Mouse (Mus musculus) thymus, postnatal 0 days (tissue): Measurements from ENCODE around the gene Aqp3. TPM values are rescaled to one million over a fixed set of nuclear protein-coding genes. Genes with fewer than 3 reads are reported as not detected.
"Not testable (repeated sequence)": the region's sequence is repeated elsewhere in the genome, so short reads cannot be mapped to it uniquely, and the experiment has no call there.

Experiments used
- DNase-seq: peaks from one replicate; pipeline ENCODE4 v3.0.0-alpha.2; 2015; ENCODE audit warnings: low spot score
- polyA plus RNA-seq: library from polyadenylated mRNA; unstranded; fragments of >200 nt; fragmentation: Nextera tagmentation; extraction: Ambion mirVana; gene quantifications from 2 replicates; pipeline ENCODE4 v1.2.1, GENCODE M21; 2015

Gene Aqp3
- polyA plus RNA-seq, 1 experiment from 2014 or later: 9.1 TPM

DNA sequence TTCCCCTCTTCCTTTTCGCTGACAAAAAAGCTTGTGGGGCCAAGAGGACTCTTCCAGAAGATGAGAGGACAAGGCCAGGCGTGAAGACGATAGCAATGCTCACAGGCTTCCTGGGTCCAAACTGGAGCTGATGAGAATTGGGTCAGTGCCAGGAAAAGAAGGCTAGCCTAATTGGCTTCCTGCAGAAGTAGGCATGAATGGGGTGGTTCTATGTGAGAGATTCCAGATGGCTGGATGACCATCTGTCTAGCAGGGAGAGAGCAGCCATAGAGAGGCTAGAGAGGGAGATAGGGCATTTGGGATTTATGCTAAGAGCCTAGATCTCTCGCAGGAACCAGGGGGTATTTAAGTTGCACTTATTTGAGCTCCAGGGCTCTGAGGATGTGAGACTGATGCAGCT, 9.5 kb upstream of the Aqp3 start:
- no peak for DNase-seq

DNA sequence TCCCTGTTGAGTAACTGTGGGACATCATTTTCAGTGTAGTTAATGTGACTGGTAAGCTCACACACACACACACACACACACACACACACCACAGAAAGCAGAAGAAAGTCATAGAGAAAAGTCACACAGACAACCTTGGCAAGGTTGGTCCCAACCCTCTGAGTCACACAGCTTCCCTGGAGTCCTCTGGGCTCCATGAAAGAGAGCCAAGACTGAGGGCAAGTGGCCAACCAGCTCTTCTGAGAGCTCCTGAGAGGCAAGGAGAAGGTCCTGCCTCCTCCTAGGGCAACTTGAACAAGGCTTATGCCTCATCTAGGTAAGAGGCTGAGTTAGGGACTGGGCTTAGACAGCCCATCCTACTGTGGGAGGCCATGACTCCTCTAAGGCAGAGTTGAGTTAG, 4.9 kb upstream of the Aqp3 start:
- DNase-seq: no peak

DNA sequence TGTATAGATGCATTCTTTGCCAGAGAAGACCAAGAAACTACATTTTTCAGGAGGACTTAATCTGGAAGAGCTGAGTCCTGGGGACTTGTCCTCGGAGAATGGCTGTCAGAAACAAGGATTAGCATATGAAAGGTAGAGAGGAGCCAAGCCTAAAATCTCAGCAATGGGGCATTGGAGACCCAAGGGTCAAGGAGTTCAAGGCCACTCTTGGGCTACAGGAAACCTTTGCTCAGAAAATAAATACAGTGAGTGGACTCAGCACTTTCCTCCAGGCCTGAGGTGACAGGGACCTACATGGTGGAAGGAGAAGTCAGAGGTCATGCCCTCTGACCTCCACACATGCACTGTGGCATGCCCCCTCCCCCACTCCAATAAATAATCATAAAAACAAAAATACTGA, 3.0 kb upstream of the Aqp3 start:
- DNase-seq: no peak

DNA sequence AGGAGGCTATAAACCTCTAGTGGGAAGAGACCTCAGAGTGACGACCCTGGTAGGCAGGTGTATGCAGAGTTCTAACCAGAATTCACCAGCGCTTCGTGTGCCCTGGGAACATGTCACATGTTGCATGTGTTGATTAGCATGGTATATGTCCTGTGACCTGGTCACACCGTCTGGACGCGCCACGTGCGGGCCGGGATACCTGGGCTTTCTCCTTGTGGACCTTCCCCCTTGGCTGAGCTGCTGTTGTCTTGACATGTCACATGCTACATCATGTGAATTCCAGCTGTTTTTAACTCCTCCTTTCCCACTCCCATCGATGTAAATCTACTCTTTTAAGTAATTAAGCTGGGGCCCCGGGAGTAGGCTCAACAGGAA, 581 bp upstream of the Aqp3 start:
- no peak for DNase-seq

DNA sequence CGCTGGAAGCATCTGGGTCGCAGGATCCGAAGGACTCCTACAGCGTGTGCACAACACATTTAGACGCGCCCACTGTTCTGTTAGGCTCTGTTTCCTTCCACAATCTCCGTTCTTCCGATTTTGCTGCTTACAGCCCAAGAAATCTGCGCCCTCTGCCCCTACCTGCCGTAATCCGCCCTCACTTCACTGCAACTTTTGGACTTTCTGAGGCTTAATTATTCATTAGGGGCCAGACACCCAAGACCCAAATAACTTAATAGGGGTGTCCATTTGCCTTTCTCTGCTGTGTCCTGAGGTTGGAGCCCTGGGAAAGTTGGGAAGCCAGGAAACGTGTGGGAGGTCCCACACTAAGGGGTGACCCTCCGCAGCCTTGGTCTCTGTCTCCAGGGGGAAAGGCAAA, 602 bp downstream of the Aqp3 start:
- DNase-seq: no peak

DNA sequence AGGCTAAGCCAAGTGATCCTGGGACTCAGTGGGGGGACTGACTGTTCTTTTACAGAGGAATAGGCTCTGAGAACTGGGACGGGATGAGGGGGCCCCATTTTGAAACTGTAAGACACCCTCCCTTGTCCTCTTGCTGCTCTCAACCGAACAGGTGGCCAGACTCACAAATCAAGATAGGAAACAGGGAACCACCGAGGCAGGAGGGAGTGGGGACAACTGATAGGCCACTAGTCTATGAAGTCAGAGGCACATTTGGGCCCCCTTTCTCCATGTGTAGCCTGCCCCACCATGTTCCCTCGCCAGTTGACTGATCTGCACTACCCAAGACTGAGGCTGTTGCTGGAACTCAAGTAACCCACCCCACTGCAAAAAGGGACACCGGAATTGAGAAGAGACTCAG, 1.2 kb downstream of the Aqp3 start:
- DNase-seq: no peak

DNA sequence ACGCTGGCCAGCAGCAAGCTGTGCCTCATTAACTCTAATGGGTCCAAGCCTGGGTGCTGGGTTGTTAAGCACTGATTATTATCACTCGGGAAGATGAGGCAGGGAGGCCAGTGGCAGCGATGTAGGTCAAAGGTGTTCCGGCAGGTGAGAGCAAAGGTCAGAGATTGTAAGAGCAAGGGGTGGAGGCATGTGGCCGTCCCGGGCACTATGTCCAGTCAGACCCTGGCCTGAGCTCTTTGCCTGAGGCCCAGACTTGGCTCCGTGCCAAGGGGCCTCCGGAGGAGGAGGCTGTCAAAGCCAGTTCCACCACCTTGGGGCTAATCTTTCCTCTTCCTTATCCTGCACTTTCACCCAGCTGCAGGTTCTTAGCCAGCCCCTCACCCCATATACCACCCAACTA, 1.8 kb downstream of the Aqp3 start:
- no peak for DNase-seq

DNA sequence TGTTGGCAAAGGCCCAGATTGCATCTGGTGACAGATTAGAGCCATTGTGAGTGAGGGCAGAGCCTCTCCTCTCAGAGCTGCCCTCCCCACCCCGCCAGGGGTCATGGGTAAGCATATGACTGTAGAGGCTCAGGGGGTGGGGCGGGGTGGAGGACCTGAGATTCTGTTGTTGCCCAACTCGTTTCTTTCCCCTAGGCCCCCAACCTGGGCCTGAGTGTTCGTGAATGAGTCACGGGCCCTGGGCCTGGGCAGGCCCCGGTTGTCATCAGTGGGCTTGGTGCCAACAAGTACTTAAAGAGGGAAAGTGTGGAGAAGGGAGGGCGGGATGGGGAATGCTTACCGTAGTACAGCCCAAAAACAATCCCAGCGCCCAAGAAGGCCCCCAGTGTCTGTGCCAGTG, 3.6 kb downstream of the Aqp3 start:
- DNase-seq: no peak

DNA sequence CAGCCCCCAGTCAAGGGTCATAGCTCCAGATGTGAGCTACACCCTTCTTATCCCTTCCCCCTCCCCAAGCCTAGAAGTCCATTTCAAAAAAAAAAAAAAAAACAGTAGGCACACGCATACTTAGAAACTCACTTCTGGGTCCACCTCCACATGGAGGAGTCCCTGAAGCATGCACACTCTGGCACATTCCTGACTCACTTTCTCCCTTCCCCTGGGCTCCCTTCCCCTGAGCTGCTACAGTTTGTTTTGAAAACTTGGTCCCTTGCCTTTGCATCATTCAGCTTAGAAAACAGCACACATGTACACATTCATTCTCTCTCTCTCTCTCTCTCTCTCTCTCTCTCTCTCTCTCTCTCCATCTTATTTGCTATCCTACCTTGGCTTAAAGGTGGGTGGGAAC, 5.0 kb downstream of the Aqp3 start:
- DNase-seq: no peak

DNA sequence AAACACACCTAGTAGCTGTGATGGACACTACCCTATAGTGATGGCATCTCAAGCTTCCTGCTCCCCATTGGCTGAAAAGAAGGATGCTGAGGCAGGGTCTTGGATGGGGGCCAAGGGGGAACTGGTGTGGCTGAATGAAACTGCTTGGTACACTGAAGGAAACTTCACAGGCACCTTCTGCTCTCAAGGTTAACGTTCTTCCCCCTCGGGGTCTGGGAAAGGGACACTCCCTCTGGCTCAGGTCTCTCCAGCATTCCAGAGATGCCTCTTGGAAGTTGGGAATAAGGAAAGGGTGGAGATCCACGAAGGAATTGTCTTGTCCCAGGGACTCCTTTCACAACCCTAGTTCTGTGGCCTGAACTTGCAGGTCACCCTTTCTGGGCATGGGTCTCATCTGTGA, 6.6 kb downstream of the Aqp3 start:
- DNase-seq: no peak

DNA sequence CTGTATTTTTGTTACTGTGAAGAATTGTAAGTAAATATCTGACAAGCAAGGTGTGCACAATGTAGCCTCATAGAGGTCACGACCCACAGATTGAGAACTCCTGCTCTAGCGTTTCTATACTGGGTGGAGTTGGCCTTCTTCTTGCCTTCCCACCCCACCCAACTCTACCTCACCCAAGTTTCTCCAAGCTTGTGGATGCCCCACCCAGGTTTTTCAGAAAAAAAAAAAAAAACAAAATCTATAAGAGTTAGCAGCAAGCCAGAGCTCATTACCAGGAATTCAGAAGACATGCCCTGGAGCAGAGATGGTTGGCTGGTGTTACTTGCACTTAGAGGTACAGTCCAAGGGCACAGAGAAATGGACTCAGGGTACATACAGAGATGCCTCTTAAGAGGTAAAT, 8.3 kb downstream of the Aqp3 start:
- DNase-seq: no peak

DNA sequence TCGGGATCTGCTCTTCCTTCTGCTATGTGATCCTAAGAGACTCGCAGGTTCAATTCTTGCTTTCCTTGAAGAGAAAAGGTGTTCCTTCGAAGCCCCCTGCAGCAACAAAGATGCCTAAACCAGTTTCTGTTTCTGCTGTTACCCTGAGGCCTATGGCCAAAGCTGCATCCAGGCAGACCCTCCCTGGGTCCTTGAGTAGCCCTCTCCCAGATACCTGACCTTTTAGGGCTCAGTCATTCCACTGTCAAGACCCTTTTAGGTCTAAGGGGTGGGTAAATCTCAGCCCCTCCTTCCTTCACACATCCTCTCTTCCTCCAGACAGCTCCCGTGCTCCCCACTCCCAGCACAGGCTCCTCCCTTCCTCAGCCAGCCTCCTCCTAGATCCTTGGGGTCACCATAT, 8.8 kb downstream of the Aqp3 start:
- no peak for DNase-seq

DNA sequence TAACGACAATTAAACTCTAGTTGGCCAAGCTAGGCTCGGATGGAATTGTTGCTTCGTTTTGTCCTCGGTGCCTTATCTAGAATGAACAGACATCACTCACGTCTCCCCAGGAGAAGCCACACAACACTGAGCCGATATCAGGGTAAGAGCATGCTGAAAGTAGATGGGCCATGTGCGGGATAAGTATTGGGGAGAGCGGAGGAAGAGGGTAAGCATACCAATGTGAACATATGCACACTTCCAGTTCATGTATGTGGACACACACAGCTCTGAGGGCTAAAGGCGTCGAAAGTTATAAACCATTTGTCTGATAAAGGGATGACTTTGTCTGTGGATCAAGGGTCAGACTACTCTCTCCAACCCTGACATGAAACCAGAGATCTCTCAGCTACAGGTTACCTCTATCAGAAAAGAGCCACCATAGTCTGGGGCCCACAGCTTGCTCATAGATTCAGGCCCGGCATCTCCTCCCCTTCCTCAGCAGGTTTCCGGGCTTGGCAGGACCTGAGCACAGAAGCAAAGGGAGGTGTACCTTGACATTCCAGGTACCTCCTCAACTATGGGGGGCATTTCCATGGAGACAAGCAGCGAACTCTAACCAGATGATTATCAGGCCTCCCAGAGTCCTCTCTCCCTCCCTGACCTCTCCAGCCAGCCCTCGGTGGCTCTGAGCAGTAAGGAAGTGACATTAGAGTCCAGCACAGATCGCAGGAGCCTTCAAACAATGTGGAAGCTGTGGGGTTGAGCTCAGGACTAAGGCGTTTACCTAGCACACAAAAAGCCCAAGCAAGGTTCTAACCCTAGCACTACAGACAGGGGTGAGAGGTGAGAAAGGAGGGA, 10.3 kb downstream of the Aqp3 start:
- DNase-seq: no peak

DNA sequence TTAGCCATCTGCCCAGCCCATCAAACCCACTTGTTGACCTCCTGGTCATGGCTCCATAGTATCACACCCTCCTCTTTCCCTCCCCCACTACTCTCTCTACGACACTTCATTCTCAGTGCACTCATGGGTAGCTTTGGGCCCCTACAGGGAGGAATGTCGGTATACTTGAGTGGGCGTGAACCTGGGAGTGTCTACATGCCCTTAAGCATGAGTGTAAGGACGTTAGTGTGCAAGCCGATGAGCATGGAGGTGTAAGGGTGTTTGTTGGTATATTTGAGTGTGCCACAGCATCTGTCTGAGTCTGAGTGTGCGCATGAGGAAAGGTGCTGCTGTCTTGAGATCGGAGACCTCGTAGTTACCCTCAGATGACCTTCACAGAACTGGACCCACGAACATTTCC, 11.0 kb downstream of the Aqp3 start:
- no peak for DNase-seq

DNA sequence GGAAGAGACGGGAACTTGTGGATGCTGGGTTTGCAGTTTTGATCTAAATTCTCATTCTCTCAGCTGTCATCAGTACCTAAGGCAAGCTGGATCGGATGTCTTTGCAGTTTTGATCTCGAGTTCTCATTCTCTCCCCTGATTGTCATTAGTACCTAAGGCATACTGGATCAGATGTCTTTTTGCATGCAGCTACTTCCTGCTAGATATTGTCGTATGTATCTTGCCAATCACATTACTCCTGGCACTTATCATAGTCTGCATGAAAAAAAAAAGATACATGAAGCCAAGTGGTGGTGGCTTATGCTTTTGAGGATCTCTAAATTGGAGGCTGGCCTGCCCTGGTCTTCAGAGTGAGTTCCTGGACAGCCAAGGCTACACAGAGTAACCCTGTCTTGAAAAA, 13.2 kb downstream of the Aqp3 start:
- no peak for DNase-seq

DNA sequence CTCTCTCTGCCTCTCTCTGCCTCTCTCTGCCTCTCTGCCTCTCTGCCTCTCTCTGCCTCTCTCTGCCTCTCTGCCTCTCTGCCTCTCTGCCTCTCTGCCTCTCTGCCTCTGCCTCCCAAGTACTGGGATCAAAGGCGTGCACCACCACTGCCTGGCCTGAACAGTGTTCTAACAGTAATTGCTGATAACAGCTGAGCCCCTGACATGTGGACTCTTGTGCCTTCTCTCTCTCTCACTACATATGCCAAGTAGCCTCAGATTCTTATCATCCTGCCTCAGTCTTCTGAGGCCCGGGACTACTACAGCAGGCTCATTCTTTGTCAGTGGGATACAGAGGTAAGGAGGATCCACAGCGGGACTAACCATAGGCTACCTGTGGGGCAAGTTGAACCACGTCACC, 15.2 kb downstream of the Aqp3 start:
- not testable (repeated sequence) for DNase-seq

DNA sequence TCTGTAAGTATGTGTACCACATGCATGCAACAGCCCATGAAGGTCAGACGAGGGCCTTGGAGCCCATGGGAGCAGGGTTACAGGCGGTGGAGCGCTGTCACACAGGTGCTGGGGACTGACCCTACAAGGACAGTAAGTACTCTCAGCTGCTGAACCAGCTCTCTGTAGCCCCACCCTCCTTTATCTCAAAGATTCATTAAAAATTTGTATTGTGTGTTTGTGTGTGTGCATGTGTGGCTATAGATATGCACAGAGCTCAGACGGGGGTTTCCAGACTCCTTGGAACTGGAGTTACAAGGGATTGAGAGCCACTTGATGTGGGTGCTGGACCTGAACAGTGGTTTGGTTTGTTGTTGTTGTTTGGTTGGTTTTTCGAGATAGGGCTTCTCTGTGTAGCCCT, 16.2 kb downstream of the Aqp3 start:
- DNase-seq: no peak

DNA sequence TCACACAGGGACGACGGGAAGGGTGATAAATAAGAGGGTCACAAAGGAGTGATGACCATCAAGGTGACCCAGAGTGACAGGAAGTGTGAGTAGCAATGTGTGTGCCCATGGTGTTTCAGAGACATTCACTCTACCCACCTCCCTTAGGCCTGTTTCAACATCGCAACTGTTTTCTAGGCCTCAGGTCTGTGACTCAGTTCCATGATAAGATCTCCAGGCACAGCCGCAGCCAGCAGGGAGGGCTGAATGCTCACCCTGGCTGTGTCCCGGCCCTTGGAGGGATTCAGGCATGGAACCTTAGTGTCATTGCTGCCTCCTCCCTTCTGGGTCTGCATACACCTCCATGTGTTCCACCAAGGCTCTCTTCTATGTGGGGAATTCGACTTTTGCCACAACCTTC, 19.3 kb downstream of the Aqp3 start:
- no peak for DNase-seq

DNA sequence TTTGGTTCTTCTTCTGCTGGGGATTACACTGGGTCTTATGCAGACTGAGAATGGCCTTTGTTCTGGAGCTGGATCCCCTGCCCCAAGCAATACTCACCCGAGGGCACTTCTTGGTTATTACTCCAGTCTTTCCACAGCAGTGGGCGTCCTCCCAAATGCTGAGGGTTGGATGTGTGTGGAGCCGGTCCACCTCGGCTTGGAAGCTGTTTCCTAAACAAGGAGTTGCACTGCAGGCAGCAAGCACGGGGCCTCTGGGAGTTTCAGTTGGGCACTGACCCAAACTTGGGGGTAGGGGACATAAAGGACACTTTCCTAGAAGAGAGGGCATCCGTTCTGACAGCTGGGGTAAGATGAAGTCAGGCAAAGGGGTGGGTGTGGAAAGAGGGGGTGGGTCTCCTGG, 23.5 kb downstream of the Aqp3 start:
- no peak for DNase-seq

DNA sequence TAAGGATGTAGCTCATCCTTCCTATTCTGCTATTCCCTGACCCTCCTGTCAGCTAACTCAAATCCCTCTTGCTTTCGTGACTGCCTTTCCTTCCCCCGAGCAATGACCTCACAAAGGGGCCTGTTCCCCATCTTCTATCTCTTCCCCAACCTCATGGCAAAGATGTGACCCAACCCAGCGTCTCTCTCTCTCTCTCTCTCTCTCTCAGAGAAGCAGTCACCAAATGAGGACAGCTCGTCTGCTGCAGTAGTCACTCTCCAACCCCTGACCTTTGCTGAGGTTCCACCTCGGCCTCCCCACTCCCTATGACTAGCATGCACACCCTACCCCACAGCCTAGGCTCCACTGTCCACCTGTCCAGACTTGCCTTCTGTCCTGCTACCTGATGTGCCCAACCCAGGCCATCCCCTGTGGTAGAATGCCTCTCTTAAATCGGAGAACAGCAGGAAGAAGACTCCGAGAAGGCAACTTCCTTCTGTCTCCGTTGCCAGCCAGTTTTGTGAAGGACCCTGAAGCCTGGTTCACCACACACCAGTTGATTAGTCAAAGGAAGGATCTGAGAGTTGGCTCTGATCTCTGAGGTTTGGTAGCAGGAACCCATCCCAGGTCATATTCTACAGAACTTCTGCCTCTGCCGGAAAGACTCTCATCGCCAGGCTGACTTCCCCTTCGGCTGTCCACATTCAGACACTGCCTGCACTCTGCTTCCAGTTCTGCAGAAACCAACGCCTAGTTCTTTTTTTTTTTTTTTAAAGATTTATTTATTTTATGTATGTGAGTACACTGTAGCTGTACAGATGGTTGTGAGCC, 24.8 kb downstream of the Aqp3 start:
- no peak for DNase-seq

DNA sequence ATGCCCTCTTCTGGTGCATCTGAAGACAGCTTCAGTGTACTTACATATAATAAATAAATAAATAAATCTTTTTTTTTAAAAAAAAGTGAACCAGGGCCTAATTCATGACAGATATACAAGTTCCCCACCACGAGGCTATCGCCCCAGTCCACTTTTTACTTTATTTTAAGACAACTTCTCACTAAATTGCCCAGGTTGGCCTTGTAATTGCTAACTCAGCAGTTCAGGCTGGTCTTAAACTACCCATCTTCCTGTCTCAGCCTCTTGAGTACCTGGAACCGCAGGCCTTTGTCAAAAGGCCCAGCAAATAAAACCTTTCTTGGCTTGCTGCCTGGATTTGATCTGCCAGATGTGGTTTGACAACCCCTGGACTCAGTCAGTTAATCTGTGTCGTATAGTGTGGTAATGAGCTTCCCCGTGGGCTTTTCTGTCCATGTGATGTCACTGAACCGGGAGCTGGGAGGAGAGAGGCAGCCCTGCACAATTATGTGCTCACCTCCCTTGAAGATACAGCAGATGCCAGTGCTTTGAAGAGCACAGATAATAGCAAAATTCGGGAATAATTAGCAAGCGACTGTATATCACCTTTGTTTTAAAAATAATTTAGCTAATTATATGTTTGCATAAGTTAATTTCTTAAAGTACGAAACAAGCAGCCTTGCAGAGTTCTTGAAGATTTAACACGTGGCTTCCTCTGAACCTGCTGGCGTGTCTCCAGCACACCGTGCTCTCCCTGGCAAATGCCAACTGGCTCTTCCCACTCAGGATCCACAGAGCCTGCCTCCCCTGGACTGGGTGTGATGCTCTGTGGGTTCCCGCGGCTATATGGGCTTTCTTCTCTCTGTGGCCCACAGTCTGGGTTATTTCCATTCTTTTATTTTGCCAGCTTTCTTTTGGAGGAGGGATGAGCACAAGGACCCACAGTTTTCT, 26.2 kb downstream of the Aqp3 start:
- DNase-seq: no peak

DNA sequence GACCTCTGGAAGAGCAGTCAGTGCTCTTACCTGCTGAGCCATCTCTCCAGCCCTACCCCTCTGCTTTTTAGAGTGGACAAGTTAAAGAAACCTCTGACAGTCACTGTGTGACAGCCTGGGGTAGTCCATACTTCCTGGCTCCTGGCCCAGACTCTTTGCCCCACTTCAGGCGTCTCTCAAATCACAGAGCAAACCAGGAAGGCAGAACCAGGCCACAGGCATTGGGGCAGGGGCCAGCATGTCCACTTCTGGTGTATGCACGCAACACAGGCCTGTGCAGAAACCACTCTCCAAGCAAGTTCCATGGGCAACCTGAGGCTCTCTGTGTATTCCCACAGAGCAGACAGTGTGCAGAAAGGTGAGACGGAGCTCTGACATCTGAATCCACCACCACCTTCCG, 32.8 kb downstream of the Aqp3 start:
- DNase-seq: no peak
